Mouse (Mus musculus) spleen, postnatal 10 days (tissue): ENCODE measurements around the gene Gm45337.

ENCODE experiments used
- DNase-seq, 2 experiments: peaks; one replicate each; pipeline ENCODE4 v3.0.0; 2021 to 2022; ENCODE audit warnings: low spot score in 2 of 2

Gm45337 gene

DNA sequence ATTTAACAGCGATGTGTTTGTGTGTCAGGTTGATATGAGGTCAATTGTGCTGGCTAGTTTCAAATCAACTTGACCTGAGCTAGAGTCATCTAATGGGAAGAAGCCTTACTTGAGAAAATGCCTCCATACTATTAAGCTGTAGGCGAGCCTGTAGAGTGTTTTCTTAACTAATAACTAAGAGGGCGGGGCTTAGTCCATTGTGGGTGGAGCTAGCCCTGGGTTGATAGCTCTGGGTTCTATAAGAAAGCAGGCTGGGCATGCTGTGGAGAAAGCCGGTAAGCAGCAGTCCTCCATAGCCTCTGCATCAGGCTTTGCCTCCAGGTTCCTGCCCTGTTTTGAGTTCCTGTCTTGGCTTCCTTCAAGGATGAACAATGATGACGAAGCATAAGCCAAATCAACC, 39.7 kb downstream of the Gm45337 start:
- no peak for DNase-seq

DNA sequence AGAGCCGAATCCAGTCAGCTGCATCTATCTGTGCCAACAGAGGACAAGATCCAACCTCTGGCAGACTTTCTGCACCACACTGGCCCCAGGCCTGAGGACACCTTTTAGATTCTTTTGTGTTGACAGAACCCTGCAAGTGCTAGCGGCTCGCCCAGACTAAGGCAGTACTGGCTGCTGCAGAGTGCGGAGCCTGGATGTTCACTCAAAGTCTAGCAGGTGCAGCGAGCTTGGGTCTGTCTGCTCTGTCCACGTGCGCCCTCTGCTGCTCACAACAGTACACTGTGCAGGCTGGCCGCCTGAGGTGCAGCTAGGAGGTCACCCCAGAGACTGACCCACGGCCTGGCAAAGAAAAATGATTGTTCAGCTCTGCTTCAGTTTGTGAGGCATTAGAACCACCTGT, 46.6 kb downstream of the Gm45337 start:
- peak; percentile 81 to 88 for DNase-seq

DNA sequence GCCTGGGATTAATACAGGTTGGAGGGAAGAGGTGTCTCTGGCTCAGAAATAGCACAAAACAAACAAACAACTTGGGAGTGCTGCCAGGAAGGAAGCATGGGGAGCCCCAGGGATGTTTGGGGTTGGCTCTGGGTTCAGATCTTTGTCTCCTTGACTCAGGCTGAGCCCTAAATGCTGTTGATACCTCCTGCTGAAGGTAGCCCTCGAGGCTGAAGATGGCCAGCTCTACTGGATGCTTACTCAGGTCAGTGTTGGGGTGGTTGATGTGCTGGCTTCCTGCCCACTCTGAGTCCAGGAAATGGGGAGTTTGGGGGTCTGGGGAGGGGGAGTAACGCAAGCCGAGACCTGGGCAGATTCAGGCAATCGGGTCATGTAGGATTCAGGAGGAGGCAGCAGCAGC, 47.7 kb downstream of the Gm45337 start:
- peak in 1 of 2 experiments; percentile 20 for DNase-seq

DNA sequence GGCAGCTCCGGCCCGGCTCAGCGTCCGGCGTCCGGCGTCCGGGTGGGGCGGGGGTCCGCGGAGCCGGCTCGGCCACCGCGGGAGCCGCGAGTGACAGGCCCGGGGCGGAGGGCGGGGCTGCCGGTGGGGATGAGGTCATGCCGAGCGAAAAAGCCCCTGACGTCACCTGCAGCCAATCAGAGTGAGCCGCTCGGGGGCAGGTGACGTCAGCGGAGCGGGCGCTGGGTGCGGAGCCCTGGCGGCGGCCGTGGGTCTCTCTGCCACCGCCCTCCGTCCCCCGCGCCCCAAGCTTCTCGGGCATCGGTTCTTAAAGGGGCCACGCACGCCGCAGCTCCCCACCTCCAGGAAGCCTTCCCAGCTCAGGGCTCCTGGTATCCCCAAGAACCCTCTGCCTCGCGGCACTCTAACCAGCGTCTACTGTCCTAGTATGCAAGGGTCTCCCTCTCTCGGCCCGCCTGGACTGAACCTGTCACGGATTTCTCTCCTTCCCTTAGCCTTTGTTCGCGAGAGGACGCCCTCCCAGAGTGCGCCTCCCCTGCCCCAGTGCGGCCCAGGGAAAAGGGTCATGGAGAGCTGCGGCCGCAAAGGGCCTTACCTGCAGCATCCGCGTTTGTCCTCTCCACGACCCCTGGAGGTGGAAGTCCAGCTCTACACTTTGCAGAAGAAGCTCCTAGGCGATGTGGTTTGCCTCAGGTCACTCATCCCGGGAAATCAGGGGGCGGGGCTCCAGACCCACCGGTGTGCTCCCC, 49.0 kb downstream of the Gm45337 start, which contains the start of gene Dusp8:
TSS of gene Dusp8 (minus strand) at position 661 of the 749 bp plus-strand sequence.
- peak; percentile 94 to 95 for DNase-seq

DNA sequence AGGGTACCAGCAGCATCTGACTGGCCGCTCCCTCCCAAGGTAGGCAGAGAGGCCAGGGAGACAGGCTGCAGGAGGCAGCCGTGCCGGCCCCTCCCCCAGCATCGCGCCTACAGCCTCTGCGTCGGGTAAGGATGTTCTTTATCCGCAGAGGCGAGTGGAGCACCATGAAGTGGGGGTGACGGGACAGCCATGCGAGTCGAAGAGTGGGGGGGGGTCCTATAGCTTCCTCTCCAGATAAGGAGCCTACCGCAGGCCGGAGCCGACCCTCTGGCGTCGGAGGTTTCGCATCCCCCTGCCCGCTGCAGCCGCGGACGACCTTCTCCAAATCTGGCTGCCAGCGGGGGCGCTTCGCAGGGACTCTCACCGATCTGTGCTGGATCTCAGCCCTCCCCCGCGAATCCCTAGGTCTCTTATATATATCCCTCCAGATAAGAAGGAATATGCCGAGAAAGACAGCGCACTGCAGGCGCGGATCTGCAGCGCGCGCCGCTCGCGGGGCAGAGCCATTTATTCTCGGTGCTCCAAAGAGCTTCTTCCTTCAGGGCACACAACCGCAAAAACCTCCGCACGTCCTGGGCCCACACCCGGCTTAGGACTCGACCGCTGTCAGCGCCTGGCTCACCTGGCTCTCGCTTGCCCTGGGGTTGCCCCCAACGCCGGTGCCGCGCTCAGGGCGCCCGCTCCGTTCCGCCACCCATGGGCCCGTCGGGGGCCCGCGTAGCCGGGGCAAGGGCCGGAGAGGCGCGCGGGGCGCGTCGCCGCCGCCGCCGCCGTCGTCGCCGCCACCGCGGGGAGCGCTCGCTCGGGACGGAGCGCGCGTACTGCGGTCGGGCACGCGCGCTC, 49.9 kb downstream of the Gm45337 start:
- peak; percentile 66 to 71 for DNase-seq

DNA sequence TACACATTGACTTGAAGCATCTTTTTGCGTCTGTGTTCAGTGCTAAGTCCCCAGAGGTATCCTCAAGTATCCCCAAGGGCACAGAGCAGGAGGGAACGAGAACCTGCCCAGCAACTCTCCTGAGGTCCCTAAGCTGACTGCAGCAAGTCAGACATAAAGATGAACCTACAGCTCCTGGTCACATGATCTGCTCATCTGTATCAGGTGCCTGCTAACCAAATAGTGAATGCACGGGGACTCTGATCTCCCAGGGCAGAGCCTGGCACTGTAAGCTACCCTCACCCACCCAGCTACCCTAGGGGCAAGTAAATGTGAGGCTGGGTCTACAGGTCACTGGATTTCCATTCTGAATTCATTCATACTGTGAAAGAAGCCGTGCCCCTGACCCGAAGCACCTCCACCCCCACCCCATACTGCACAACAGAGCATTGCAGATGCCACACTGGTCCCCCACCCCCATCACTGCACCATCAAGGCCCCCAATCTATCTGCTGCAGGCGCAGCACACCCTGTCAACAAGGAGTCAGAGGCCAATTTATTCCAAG, 50.6 kb downstream of the Gm45337 start:
- peak; percentile 15 to 44 for DNase-seq
